Mouse (Mus musculus): ENCODE measurements around the gene Ipo8.

GRCm38 (mm10) chr6:148795145-148795544 is 36.1 kb downstream of the Ipo8 start:
- TF ChIP-seq POLR2A (IDR thresholded peaks at IDR 0.05; ENCODE audit: insufficient read depth, low read depth, low read length), result no peak
- no peak for TF ChIP-seq CTCF (IDR thresholded peaks at IDR 0.05)
